Mouse (Mus musculus) E14TG2a.4 (cell line): ENCODE results near the gene Rock2.

Experiments used
- CTCF ChIP-seq: conservative IDR thresholded peaks from 2 replicates; pipeline ENCODE4 v1.5.1; 2014; ENCODE audit warnings: low read length
- NANOG ChIP-seq: IDR thresholded peaks from 2 replicates; pipeline ENCODE4 v1.6.1; 2014; ENCODE audit warnings: borderline replicate concordance, low read length, mixed read lengths

DNA sequence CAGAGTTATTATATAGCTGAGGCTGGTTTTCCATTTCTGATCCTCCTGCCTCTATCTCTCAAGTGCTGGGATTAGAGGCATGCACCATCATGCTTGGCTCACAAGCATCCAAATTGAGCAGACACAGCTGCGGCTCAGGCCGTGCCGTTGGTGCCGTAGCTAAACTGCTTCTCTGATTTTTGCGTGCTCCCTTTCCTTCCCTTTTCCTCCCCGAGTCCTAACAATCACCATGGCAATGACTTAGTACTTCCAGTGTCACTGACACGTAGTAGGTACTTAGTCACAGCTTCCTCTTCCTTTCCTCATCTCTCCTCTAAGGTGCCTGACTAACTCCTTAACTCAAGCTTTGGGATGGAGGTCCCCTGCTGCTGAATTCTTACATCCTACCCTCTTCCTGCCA, 19.0 kb upstream of the Rock2 start:
- TF ChIP-seq CTCF: no peak
- TF ChIP-seq NANOG: no peak
